Mouse (Mus musculus) spleen, adult 2 months (tissue): ENCODE results near the gene Naif1.

ENCODE experiments used
- CTCF ChIP-seq: fragments of 200-500 bp; IDR thresholded peaks from 2 replicates; pipeline ENCODE4 v1.5.1; 2011; ENCODE audit warnings: mild to moderate bottlenecking, inconsistent platforms; ENCODE audit not compliant: insufficient read depth, insufficient read length, insufficient replicate concordance; ENCODE audit errors: extremely low read depth
- POLR2A ChIP-seq: fragments of 200-500 bp; IDR thresholded peaks from 2 replicates; pipeline ENCODE4 v1.6.1; 2011; ENCODE audit warnings: low read depth, low read length, inconsistent platforms

DNA sequence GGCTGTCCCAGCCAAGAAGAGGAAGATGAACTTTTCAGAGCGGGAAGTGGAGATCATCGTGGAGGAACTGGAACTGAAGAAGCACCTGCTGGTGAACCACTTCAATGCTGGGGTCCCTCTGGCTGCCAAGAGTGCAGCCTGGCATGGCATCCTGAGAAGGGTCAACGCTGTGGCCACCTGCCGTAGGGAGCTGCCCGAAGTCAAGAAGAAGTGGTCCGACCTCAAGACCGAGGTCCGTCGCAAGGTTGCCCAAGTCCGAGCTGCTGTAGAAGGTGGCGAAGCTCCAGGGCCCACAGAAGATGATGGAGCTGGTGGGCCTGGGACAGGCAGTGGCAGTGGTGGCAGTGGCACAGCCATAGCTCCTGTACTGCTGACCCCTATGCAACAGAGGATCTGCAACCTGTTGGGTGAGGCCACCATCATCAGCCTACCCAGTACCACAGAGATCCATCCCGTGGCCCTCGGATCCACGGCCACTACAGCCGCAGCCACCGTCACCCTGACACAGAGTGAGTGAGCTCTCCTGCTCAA, 2.2 kb downstream of the Naif1 start:
- TF ChIP-seq POLR2A (no peak), CTCF (no peak)
